Mouse (Mus musculus) MEL (cell line): ENCODE data around the gene Tbccd1. TPM values are rescaled to one million over a fixed set of nuclear protein-coding genes. Genes with fewer than 3 reads are reported as not detected.

Source experiments
- DNase-seq: peaks from one replicate; pipeline ENCODE4 v3.0.0; 2011; ENCODE audit warnings: low read depth, low spot score
- H3K27ac ChIP-seq: 2 replicates; pipeline ENCODE4 v1.5.1; 2012; ENCODE audit warnings: low read depth, mild to moderate bottlenecking, control low read depth, low read length, moderate library complexity; ENCODE audit not compliant: control insufficient read depth
- H3K27me3 ChIP-seq, 2 experiments: fragments of 150-350 bp in 1 of 2; sonication (generic) in 1 of 2; 2 replicates each; pipeline ENCODE4 v1.6.1; 2012; ENCODE audit warnings: low read length in 2 of 2, mild to moderate bottlenecking in 2 of 2, improper control_type of control experiment in 1 of 2, moderate library complexity in 1 of 2; ENCODE audit not compliant: insufficient read depth in 2 of 2, control insufficient read depth in 1 of 2
- H3K36me3 ChIP-seq, 2 experiments: 2 replicates each; pipeline ENCODE4 v1.6.1; 2012 to 2014; ENCODE audit warnings: low read length in 2 of 2, improper control_type of control experiment in 1 of 2, inconsistent platforms in 1 of 2, mild to moderate bottlenecking in 1 of 2; ENCODE audit not compliant: insufficient read depth in 2 of 2, control insufficient read depth in 1 of 2
- H3K4me1 ChIP-seq, 2 experiments: fragments of 150-350 bp in 1 of 2; sonication (generic) in 1 of 2; 2 replicates each; pipeline ENCODE4 v1.6.1; 2012; ENCODE audit warnings: low read length in 2 of 2, improper control_type of control experiment in 1 of 2, mild to moderate bottlenecking in 1 of 2; ENCODE audit not compliant: insufficient read depth in 2 of 2, control insufficient read depth in 1 of 2
- H3K4me3 ChIP-seq, 2 experiments: fragments of 150-350 bp in 1 of 2; sonication (generic) in 1 of 2; 2 replicates each; pipeline ENCODE4 v1.5.1; 2012; ENCODE audit warnings: low read depth in 2 of 2, low read length in 2 of 2, mild to moderate bottlenecking in 2 of 2, moderate library complexity in 2 of 2, control low read depth in 1 of 2, improper control_type of control experiment in 1 of 2; ENCODE audit not compliant: control insufficient read depth in 1 of 2, insufficient read depth in 1 of 2
- H3K79me2 ChIP-seq: 2 replicates; pipeline ENCODE4 v1.6.1; 2012; ENCODE audit warnings: mild to moderate bottlenecking, low read length, moderate library complexity; ENCODE audit not compliant: control insufficient read depth, poor library complexity, insufficient read depth
- H3K9ac ChIP-seq: 2 replicates; pipeline ENCODE4 v1.6.1; 2012; ENCODE audit warnings: low read depth, mild to moderate bottlenecking, control low read depth, low read length, moderate library complexity; ENCODE audit not compliant: control insufficient read depth, poor library complexity, severe bottlenecking
- H3K9me3 ChIP-seq: fragments of 150-350 bp; sonication (generic); replicated peaks from 2 replicates; pipeline ENCODE4 v1.6.1; 2012; ENCODE audit warnings: mild to moderate bottlenecking, low read length, improper control_type of control experiment, moderate library complexity; ENCODE audit not compliant: insufficient read depth
- BHLHE40 ChIP-seq: IDR thresholded peaks from 2 replicates; pipeline ENCODE4 v1.6.1; 2012; ENCODE audit warnings: low read depth, mild to moderate bottlenecking, inconsistent platforms, low read length, improper control_type of control experiment, borderline replicate concordance
- CHD1 ChIP-seq: IDR thresholded peaks from 2 replicates; pipeline ENCODE4 v1.6.1; 2012; ENCODE audit warnings: low read depth, mild to moderate bottlenecking, inconsistent platforms, low read length, improper control_type of control experiment
- E2F4 ChIP-seq: IDR thresholded peaks from 2 replicates; pipeline ENCODE4 v1.6.1; 2011; ENCODE audit warnings: low read depth, low read length, improper control_type of control experiment, borderline replicate concordance
- GATA1 ChIP-seq: IDR thresholded peaks from 2 replicates; pipeline ENCODE4 v1.6.1; 2011; ENCODE audit warnings: low read depth, low read length, improper control_type of control experiment
- MAX ChIP-seq: IDR thresholded peaks from 2 replicates; pipeline ENCODE4 v1.6.1; 2011; ENCODE audit warnings: low read length, improper control_type of control experiment
- MAZ ChIP-seq: IDR thresholded peaks from 2 replicates; pipeline ENCODE4 v1.6.1; 2012; ENCODE audit warnings: low read depth, mild to moderate bottlenecking, inconsistent platforms, low read length, improper control_type of control experiment
- MEF2A ChIP-seq: IDR thresholded peaks from 2 replicates; pipeline ENCODE4 v1.6.1; 2014; ENCODE audit warnings: low read depth, mild to moderate bottlenecking, inconsistent platforms, low read length, improper control_type of control experiment; ENCODE audit not compliant: poor library complexity, insufficient replicate concordance, severe bottlenecking; ENCODE audit errors: extremely low read depth
- MXI1 ChIP-seq: IDR thresholded peaks from 2 replicates; pipeline ENCODE4 v1.6.1; 2011; ENCODE audit warnings: mild to moderate bottlenecking, low read depth, low read length, improper control_type of control experiment
- NELFE ChIP-seq: IDR thresholded peaks from 2 replicates; pipeline ENCODE4 v1.6.1; 2011; ENCODE audit warnings: low read depth, low read length, improper control_type of control experiment
- POLR2AphosphoS5 ChIP-seq: IDR thresholded peaks from 2 replicates; pipeline ENCODE4 v1.6.1; 2012; ENCODE audit warnings: low read depth, borderline replicate concordance, mild to moderate bottlenecking, inconsistent platforms, low read length, moderate library complexity, mixed read lengths
- SIN3A ChIP-seq: IDR thresholded peaks from 2 replicates; pipeline ENCODE4 v1.6.1; 2012; ENCODE audit warnings: low read length, improper control_type of control experiment, inconsistent platforms
- SMC3 ChIP-seq: IDR thresholded peaks from 2 replicates; pipeline ENCODE4 v1.6.1; 2011; ENCODE audit warnings: low read depth, low read length, improper control_type of control experiment
- TAL1 ChIP-seq: IDR thresholded peaks from 2 replicates; pipeline ENCODE4 v1.6.1; 2012; ENCODE audit warnings: mild to moderate bottlenecking, inconsistent platforms, low read length, moderate library complexity, mixed read lengths
- ZKSCAN1 ChIP-seq: IDR thresholded peaks from 2 replicates; pipeline ENCODE4 v1.6.1; 2012; ENCODE audit warnings: low read depth, mild to moderate bottlenecking, inconsistent platforms, low read length, improper control_type of control experiment, moderate library complexity
- ZMIZ1 ChIP-seq: IDR thresholded peaks from 2 replicates; pipeline ENCODE4 v1.6.1; 2012; ENCODE audit warnings: low read depth, mild to moderate bottlenecking, inconsistent platforms, low read length, improper control_type of control experiment, moderate library complexity
- ZNF384 ChIP-seq: IDR thresholded peaks from 2 replicates; pipeline ENCODE4 v1.6.1; 2012; ENCODE audit warnings: low read depth, mild to moderate bottlenecking, inconsistent platforms, low read length, improper control_type of control experiment
- polyA plus RNA-seq, 2 experiments: library from polyadenylated mRNA; stranded (reverse) in 1 of 2; unstranded in 1 of 2; fragments of >175 nt in 1 of 2; fragments of >200 nt in 1 of 2; gene quantifications; 2 replicates each; pipeline versions ENCODE4 v1.2.1 to v1.2.4; 2012; ENCODE audit warnings: low replicate concordance in 2 of 2, low read depth in 1 of 2; ENCODE audit not compliant: insufficient read length in 2 of 2, insufficient read depth in 1 of 2, missing spikeins in 1 of 2
- total RNA-seq: library from RNA; depleted of rRNA; stranded (reverse); fragments of 300-350 nt; gene quantifications from 2 replicates; pipeline ENCODE4 v1.2.3, GENCODE M21; 2012

Gene Tbccd1
- total and polyA plus RNA-seq, 3 experiments = 23.8 to 28.7 TPM; not detected in 1

DNA sequence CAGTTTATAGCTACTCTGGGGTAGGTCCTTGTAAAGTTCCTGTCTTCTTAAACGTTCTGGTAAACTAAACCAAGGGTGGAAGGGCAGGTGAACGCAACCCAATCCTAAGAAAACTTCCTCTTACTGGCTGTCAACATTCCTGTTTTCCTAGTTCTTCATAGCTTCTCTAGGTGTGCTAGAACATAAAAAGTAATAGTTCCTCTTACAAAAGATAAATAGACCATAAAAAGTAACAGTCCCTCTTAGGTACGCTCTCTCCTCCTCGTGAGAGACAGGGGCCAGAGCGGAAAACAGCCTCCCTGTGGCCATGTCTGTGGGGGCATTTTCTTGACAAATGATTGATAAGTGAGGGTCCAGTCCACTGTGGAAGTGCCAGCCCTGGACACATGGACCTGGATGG, 12.6 kb downstream of the Tbccd1 start:
- Histone ChIP-seq H3K9ac (no peak overlapping the region), H3K4me3 (no peak overlapping the region)
- no peak for TF ChIP-seq E2F4
- TF ChIP-seq ZKSCAN1 = no peak
- no peak for TF ChIP-seq MXI1
- no peak for TF ChIP-seq MEF2A
- TF ChIP-seq SIN3A = no peak
- TF ChIP-seq, all 39 proteins: peak for 0

DNA sequence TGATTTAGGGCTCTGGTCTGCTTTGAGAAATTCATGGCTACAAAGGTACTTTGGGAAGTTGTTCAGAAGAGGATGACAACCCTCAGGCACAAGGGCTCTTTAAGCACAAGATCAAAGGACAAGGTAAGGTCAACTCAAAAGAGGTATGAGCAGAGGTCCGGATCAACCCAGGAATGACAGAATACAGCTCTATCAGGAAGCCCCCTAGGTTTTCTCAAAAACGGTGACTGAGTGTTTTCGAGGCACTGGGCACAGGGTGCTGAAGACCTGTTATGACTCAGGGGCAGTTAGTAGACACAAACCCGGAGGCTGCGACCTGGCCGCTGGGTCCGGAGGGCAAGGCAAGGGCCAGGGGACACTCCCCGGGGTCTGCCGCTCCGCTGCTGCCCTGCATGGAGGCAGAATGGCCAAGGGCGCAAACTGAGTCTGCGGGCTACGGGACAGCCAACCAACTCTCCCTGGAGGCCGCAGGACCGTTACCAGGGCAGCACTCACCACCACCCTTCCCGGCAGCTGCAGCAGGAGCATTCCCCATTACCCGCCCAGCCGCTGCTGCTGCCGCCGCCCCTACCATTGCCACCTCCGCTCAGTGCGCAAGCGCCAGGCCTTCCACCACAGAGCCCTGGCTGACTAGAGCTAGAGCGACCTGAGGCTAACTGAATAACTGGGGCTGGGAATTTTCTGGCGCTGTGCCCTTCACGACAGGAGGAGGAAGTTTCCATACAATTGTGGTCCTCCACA, 13.2 kb downstream of the Tbccd1 start:
- H3K36me3 ChIP-seq = peaks cover 0 to 14% of the 10 kb centered on the region in 2 experiments; a peak in 2 of 4 replicates
- H3K27me3 ChIP-seq = no peaks in the 10 kb centered on the region
- TF ChIP-seq POLR2AphosphoS5 = no peak
- TF ChIP-seq MAZ = no peak
- TF ChIP-seq BHLHE40 = no peak
- no peak for TF ChIP-seq GATA1
- TF ChIP-seq SMC3 = no peak
- no peak for TF ChIP-seq ZNF384
- TF ChIP-seq ZKSCAN1 = no peak
- TF ChIP-seq NELFE = no peak
- TF ChIP-seq TAL1 = no peak
- TF ChIP-seq ZMIZ1 = no peak
- no peak for TF ChIP-seq CHD1
- no peak for TF ChIP-seq MAX
- H3K79me2 ChIP-seq = peaks cover 10% of the 10 kb centered on the region; the same call in 1 of the 2 replicates
- H3K4me1 ChIP-seq = peaks cover 0 to 3% of the 10 kb centered on the region in 2 experiments; a peak in 1 of 4 replicates
- H3K27ac ChIP-seq = no peak overlapping the region
- DNase-seq = no peak
- H3K4me3 ChIP-seq = no peak overlapping the region
- no peaks in the 10 kb centered on the region for H3K9me3 ChIP-seq
- H3K9ac ChIP-seq = no peak overlapping the region

More for the DNA sequence above, 12.6 kb downstream of the Tbccd1 start:
- Histone ChIP-seq H3K9me3 (no peaks in the 10 kb centered on the region), H3K27me3 (no peaks in the 10 kb centered on the region), H3K36me3 (peaks cover 0 to 13% of the 10 kb centered on the region in 2 experiments; a peak in 2 of 4 replicates), H3K4me1 (peaks cover 0 to 3% of the 10 kb centered on the region in 2 experiments; a peak in 1 of 4 replicates), H3K79me2 (peaks cover 12% of the 10 kb centered on the region; the same call in 1 of the 2 replicates), H3K27ac (no peak overlapping the region)
- no peak for DNase-seq
